16 mouse cellular contexts compared by ENCODE assay signal in the genomic region with DNA sequence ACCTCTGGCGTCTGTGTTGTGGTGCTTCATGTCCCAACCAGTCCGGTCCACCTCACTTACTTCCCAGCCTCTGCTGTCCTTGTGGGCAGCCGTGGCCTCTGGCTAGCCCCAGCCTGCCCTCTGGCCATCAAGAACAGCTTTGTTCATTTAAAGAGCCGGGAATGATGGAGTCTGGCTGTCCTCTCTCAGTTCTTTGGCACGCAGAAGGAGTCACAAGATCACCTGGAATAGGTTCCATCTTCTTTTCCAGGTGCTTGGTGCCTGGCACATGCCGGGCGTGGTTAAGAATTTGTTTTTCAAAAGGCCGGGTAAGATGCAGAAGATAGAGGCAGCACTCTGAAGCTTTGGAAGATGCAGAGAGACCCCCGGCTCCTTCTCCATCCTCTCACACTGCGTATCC. TPM values are rescaled to one million over a fixed set of nuclear protein-coding genes. Genes with fewer than 3 reads are reported as not detected.
DNase-seq lines count a peak whose midpoint lies in the region; ATAC-seq and TF ChIP-seq lines count a peak whose summit lies in the region.
"Had no signal": no experiment of that assay in that cellular context is flagged by ENCODE, and none has a peak within 500 bp of the region (broad histone marks: within the 10 kb centered on the region; RNA-seq: fewer than 3 reads in every experiment).

No protein-coding gene starts in this region.

- no peaks in the 10 kb centered on the region for H3K27me3 ChIP-seq in kidney, embryonic 16.5 days (ENCODE audit: insufficient read depth, low read length)
- H3K27me3 ChIP-seq in hindbrain, embryonic 15.5 days, result no peaks in the 10 kb centered on the region
- H3K27me3 ChIP-seq in midbrain, embryonic 13.5 days, result no peaks in the 10 kb centered on the region
- no peaks in the 10 kb centered on the region for H3K27me3 ChIP-seq in stomach, postnatal 0 days (ENCODE audit: control insufficient read depth, insufficient read depth, low read length)

- 79% methylated on average over 10 of the region's 10 CpGs for WGBS in kidney, embryonic 16.5 days
- 73% methylated on average over 10 of the region's 10 CpGs for WGBS in hindbrain, embryonic 15.5 days
- WGBS in midbrain, embryonic 13.5 days, result 75% methylated on average over 10 of the region's 10 CpGs
- 82% methylated on average over 10 of the region's 10 CpGs for WGBS in stomach, postnatal 0 days

- ATAC-seq in kidney, embryonic 16.5 days (ENCODE audit: low FRiP score, low TSS enrichment), result no peak
- no peak for ATAC-seq in hindbrain, embryonic 15.5 days (ENCODE audit: low FRiP score, low read depth)
- no peak for ATAC-seq in midbrain, embryonic 13.5 days
- no peak for ATAC-seq in stomach, postnatal 0 days (ENCODE audit: low FRiP score, low TSS enrichment)
- ATAC-seq in CD4-positive, CD25-positive, alpha-beta regulatory T cell, adult 4 months, result no peak
- ATAC-seq: forebrain, postnatal 0 days had no signal

- H3K36me3 ChIP-seq in kidney, embryonic 16.5 days (ENCODE audit: insufficient read depth, low read length), result no peaks in the 10 kb centered on the region
- H3K36me3 ChIP-seq in hindbrain, embryonic 15.5 days, result no peaks in the 10 kb centered on the region
- no peaks in the 10 kb centered on the region for H3K36me3 ChIP-seq in midbrain, embryonic 13.5 days
- no peaks in the 10 kb centered on the region for H3K36me3 ChIP-seq in stomach, postnatal 0 days (ENCODE audit: control insufficient read depth, insufficient read depth, low read length)
- H3K36me3 ChIP-seq: G1E; limb, embryonic 13.5 days had no signal

- no peak overlapping the region for H3K4me3 ChIP-seq in kidney, embryonic 16.5 days (ENCODE audit: low read length)
- H3K4me3 ChIP-seq in hindbrain, embryonic 15.5 days, result no peak overlapping the region
- no peak overlapping the region for H3K4me3 ChIP-seq in midbrain, embryonic 13.5 days (replicated peaks)
- no peak overlapping the region for H3K4me3 ChIP-seq in stomach, postnatal 0 days (ENCODE audit: low read depth, low read length)
- H3K4me3 ChIP-seq: layer of hippocampus, adult 2 months; limb, embryonic 13.5 days had no signal

- no peak overlapping the region for H3K4me2 ChIP-seq in kidney, embryonic 16.5 days (replicated peaks; ENCODE audit: low read depth, low read length)
- H3K4me2 ChIP-seq in hindbrain, embryonic 15.5 days, result no peak overlapping the region
- H3K4me2 ChIP-seq in midbrain, embryonic 13.5 days (replicated peaks), result no peak overlapping the region
- no peak overlapping the region for H3K4me2 ChIP-seq in stomach, postnatal 0 days (replicated peaks; ENCODE audit: low read depth)
- H3K4me2 ChIP-seq: limb, embryonic 13.5 days had no signal

- no peak overlapping the region for H3K27ac ChIP-seq in kidney, embryonic 16.5 days (ENCODE audit: low read length)
- peak overlapping the region; percentile 36; the same call in 1 of the 2 replicates for H3K27ac ChIP-seq in hindbrain, embryonic 15.5 days (replicated peaks)
- H3K27ac ChIP-seq in midbrain, embryonic 13.5 days, result peak overlapping the region; percentile 79
- no peak overlapping the region for H3K27ac ChIP-seq in stomach, postnatal 0 days (replicated peaks)
- H3K27ac ChIP-seq: layer of hippocampus, adult 2 months; limb, embryonic 13.5 days; liver, embryonic 14.5 days had no signal

- peak; percentile 45 to 59 for DNase-seq in kidney, postnatal 36 days
- DNase-seq in stomach, postnatal 0 days (ENCODE audit: low spot score), result no peak
- DNase-seq in lung, postnatal 10 days, result no peak
- DNase-seq: cerebellum, postnatal 25 days; forebrain, postnatal 0 days; gastrocnemius, postnatal 10 days; heart, postnatal 14 days; thymus, postnatal 14 days had no signal

- H3K9ac ChIP-seq in kidney, embryonic 16.5 days (replicated peaks; ENCODE audit: low read length), result no peak overlapping the region
- H3K9ac ChIP-seq in hindbrain, embryonic 15.5 days, result no peak overlapping the region
- H3K9ac ChIP-seq in midbrain, embryonic 13.5 days (replicated peaks), result peak overlapping the region; percentile 51; the same call in 1 of the 2 replicates
- 0 out of 2 replicates have a peak overlapping the region, but pooled peaks have one; percentile 4 for H3K9ac ChIP-seq in stomach, postnatal 0 days (ENCODE audit: low read length)
- H3K9ac ChIP-seq: forebrain, postnatal 0 days; limb, embryonic 13.5 days; liver, embryonic 14.5 days had no signal

- H3K4me1 ChIP-seq in kidney, embryonic 16.5 days (ENCODE audit: insufficient read depth, low read length), result peaks cover 13% of the 10 kb centered on the region; the same call in 1 of the 2 replicates
- H3K4me1 ChIP-seq in hindbrain, embryonic 15.5 days (replicated peaks), result peaks cover 34% of the 10 kb centered on the region
- H3K4me1 ChIP-seq in midbrain, embryonic 13.5 days (replicated peaks), result peaks cover 75% of the 10 kb centered on the region
- H3K4me1 ChIP-seq in stomach, postnatal 0 days (replicated peaks; ENCODE audit: control insufficient read depth, insufficient read depth), result peaks cover 2% of the 10 kb centered on the region

- no peaks in the 10 kb centered on the region for H3K9me3 ChIP-seq in kidney, embryonic 16.5 days (ENCODE audit: low read length)
- H3K9me3 ChIP-seq in hindbrain, embryonic 15.5 days, result no peaks in the 10 kb centered on the region
- H3K9me3 ChIP-seq in midbrain, embryonic 13.5 days, result no peaks in the 10 kb centered on the region
- no peaks in the 10 kb centered on the region for H3K9me3 ChIP-seq in stomach, postnatal 0 days (ENCODE audit: control insufficient read depth, low read length)
- H3K9me3 ChIP-seq: G1E; limb, embryonic 13.5 days had no signal

- TF ChIP-seq EP300 in stomach, postnatal 0 days (optimal IDR thresholded peaks at IDR 0.05), result no peak

- no peak for TF ChIP-seq CTCF in stomach, postnatal 0 days (IDR thresholded peaks at IDR 0.05; ENCODE audit: low read depth)

RNA-seq across cellular contexts. Expression of a gene that starts 51.7 kb away (rescaled TPM):
- polyA plus RNA-seq in kidney, embryonic 16.5 days (2015; fragmentation: Nextera tagmentation; extraction: Ambion mirVana), result 8.5 and 9.7 TPM in 2 replicates
- polyA plus RNA-seq in hindbrain, embryonic 15.5 days (2015; fragmentation: Nextera tagmentation; extraction: Ambion mirVana), result 17.2 and 19.9 TPM in 2 replicates
- polyA plus RNA-seq in midbrain, embryonic 13.5 days (2015; fragmentation: Nextera tagmentation; extraction: Ambion mirVana), result 25.4 and 28.5 TPM in 2 replicates
- 11.1 and 12.1 TPM in 2 replicates for polyA plus RNA-seq in stomach, postnatal 0 days (2015; fragmentation: Nextera tagmentation; extraction: Ambion mirVana)
- not detected for polyA plus RNA-seq in CD4-positive, CD25-positive, alpha-beta regulatory T cell, adult 4 months (2017; shearing (Covaris generic))

Comparison
In these comparisons a context has a peak if more than half of its experiments do, and no peak if none do; other contexts are left out.
1. DNase-seq: peak in kidney, postnatal 36 days (2 of 2); none in stomach, postnatal 0 days (single experiment) and lung, postnatal 10 days (single experiment).
2. H3K27ac ChIP-seq: peak in hindbrain, embryonic 15.5 days (single experiment) and midbrain, embryonic 13.5 days (single experiment); none in kidney, embryonic 16.5 days (single experiment) and stomach, postnatal 0 days (single experiment).
3. H3K9ac ChIP-seq: peak in midbrain, embryonic 13.5 days (single experiment) and stomach, postnatal 0 days (single experiment); none in kidney, embryonic 16.5 days (single experiment) and hindbrain, embryonic 15.5 days (single experiment).